Mouse (Mus musculus) c-Kit-positive CD71-negative TER-119-negative erythroid progenitor cells, embryonic 14.5 days (primary cell): ENCODE data around the gene Lbr.
"Not testable (repeated sequence)": the region's sequence is repeated elsewhere in the genome, so short reads cannot be mapped to it uniquely, and the experiment has no call there.

Source experiments
- DNase-seq: peaks from one replicate; pipeline ENCODE4 v3.0.0-alpha.2; 2013; ENCODE audit warnings: low read depth

Gene Lbr

GRCm38 (mm10) chr1:181852466-181852865, 9.6 kb upstream of the Lbr start:
- DNase-seq: no peak

- no peak for DNase-seq
These were observed 8.9 kb upstream of the Lbr start for GRCm38 (mm10) chr1:181851521-181852310.

- DNase-seq: no peak
These were observed 7.6 kb upstream of the Lbr start for GRCm38 (mm10) chr1:181850441-181850840.

GRCm38 (mm10) chr1:181848210-181848609, 5.4 kb upstream of the Lbr start:
- no peak for DNase-seq

- no peak for DNase-seq
These were observed 4.5 kb upstream of the Lbr start for GRCm38 (mm10) chr1:181847396-181847795.

- DNase-seq: no peak
These were observed 2.9 kb upstream of the Lbr start for GRCm38 (mm10) chr1:181845767-181846166.

- no peak for DNase-seq
These were observed 2.2 kb upstream of the Lbr start for GRCm38 (mm10) chr1:181844874-181845547.

- DNase-seq: peak; percentile 92
These were observed 778 bp downstream of the Lbr start for GRCm38 (mm10) chr1:181841864-181842672.

GRCm38 (mm10) chr1:181841396-181841795, 1.4 kb downstream of the Lbr start:
- DNase-seq: no peak

GRCm38 (mm10) chr1:181839746-181840366, 3.0 kb downstream of the Lbr start:
- DNase-seq: no peak

- no peak for DNase-seq
These were observed 4.7 kb downstream of the Lbr start for GRCm38 (mm10) chr1:181838111-181838510.

GRCm38 (mm10) chr1:181833143-181833542, 9.7 kb downstream of the Lbr start:
- DNase-seq: no peak

- no peak for DNase-seq
These were observed 10.1 kb downstream of the Lbr start for GRCm38 (mm10) chr1:181832720-181833119.

- DNase-seq: no peak
These were observed 14.5 kb downstream of the Lbr start for GRCm38 (mm10) chr1:181828365-181828764.

- no peak for DNase-seq
These were observed 16.1 kb downstream of the Lbr start for GRCm38 (mm10) chr1:181826716-181827115.

- no peak for DNase-seq
These were observed 31.2 kb downstream of the Lbr start for GRCm38 (mm10) chr1:181811481-181812223.

- DNase-seq: no peak
These were observed 42.2 kb downstream of the Lbr start for GRCm38 (mm10) chr1:181800667-181801066.

- DNase-seq: no peak
These were observed 42.9 kb downstream of the Lbr start for GRCm38 (mm10) chr1:181799911-181800310.

- DNase-seq: no peak
These were observed 49.3 kb downstream of the Lbr start for GRCm38 (mm10) chr1:181793541-181793940.

- no peak for DNase-seq
These were observed 52.9 kb downstream of the Lbr start for GRCm38 (mm10) chr1:181789952-181790351.

- DNase-seq: not testable (repeated sequence)
These were observed 60.2 kb downstream of the Lbr start for GRCm38 (mm10) chr1:181782600-181782999.
